Mouse (Mus musculus): ENCODE measurements around the gene Rpp25l. TPM values are rescaled to one million over a fixed set of nuclear protein-coding genes. Genes with fewer than 3 reads are reported as not detected.
"Not testable (repeated sequence)": the region's sequence is repeated elsewhere in the genome, so short reads cannot be mapped to it uniquely, and the experiment has no call there.

Gene Rpp25l
- polyA plus RNA-seq (2012; rRNA removed) (24.0 and 25.0 TPM in 2 replicates), polyA plus RNA-seq (2014; fragmentation: Nextera tagmentation; extraction: Ambion mirVana) (31.4 and 38.2 TPM in 2 replicates)

GRCm38 (mm10) chr4:41713197-41714067 is at the start of gene Rpp25l:
TSS of gene Rpp25l (minus strand) at chr4:41713534.
- Histone ChIP-seq H3K9me3 (ENCODE audit: control insufficient read depth, low read length) (no peaks in the 10 kb centered on the region), H3K4me3 (ENCODE audit: insufficient read depth in 1 of 2, low read depth in 2 of 2, low read length in 2 of 2) (peak within 1 kb of the TSS; percentile 74 to 92), H3K27me3 (ENCODE audit: control insufficient read depth, insufficient read depth, low read length) (no peaks in the 10 kb centered on the region), H3K27ac (peak within 1 kb of the TSS; percentile 20; the same call in 1 of the 2 replicates), H3K4me1 (replicated peaks; ENCODE audit: control insufficient read depth in 2 of 2, insufficient read depth in 2 of 2, low read length in 1 of 2) (peaks cover 9 to 13% of the 10 kb centered on the region in 2 experiments), H3K9ac (replicated peaks) (peak within 1 kb of the TSS; percentile 87), H3K36me3 (replicated peaks; ENCODE audit: control insufficient read depth, insufficient read depth, low read depth) (no peaks in the 10 kb centered on the region), H3K4me2 (ENCODE audit: low read depth) (peak within 1 kb of the TSS; percentile 88)
- WGBS (ENCODE audit: insufficient replicate concordance), result under 1% methylated on average over 61 of the region's 61 CpGs
- peak; percentile 89 for ATAC-seq (ENCODE audit: insufficient read depth)
- peak; percentile 65 to 73 (median 68) for DNase-seq (ENCODE audit: low read depth in 3 of 3, low spot score in 3 of 3)
- TF ChIP-seq CTCF (IDR thresholded peaks at IDR 0.05; ENCODE audit: low read depth) (peak; percentile 58), EP300 (IDR thresholded peaks at IDR 0.05; ENCODE audit: low read depth) (no peak)

GRCm38 (mm10) chr4:41762688-41763114 is 49.4 kb upstream of the Rpp25l start:
- H3K9ac ChIP-seq (replicated peaks); H3K36me3 ChIP-seq (replicated peaks; ENCODE audit: control insufficient read depth, insufficient read depth, low read depth); H3K27me3 ChIP-seq (ENCODE audit: control insufficient read depth, insufficient read depth, low read length); DNase-seq (ENCODE audit: low read depth in 3 of 3, low spot score in 3 of 3); H3K4me2 ChIP-seq (ENCODE audit: low read depth); H3K4me3 ChIP-seq (ENCODE audit: insufficient read depth in 1 of 2, low read depth in 2 of 2, low read length in 2 of 2); H3K27ac ChIP-seq; ATAC-seq (ENCODE audit: insufficient read depth); H3K9me3 ChIP-seq (ENCODE audit: control insufficient read depth, low read length): not testable (repeated sequence)
- H3K4me1 ChIP-seq (replicated peaks; ENCODE audit: control insufficient read depth in 2 of 2, insufficient read depth in 2 of 2, low read length in 1 of 2), result peaks cover 15 to 24% of the 10 kb centered on the region in 2 experiments
- 73% methylated on average over 8 of the region's 8 CpGs for WGBS (ENCODE audit: insufficient replicate concordance)

GRCm38 (mm10) chr4:41762099-41762687 is 48.9 kb upstream of the Rpp25l start:
- Histone ChIP-seq H3K4me2 (ENCODE audit: low read depth) (peak overlapping the region; percentile 13; the same call in 1 of the 2 replicates), H3K9ac (replicated peaks) (no peak overlapping the region), H3K27me3 (ENCODE audit: control insufficient read depth, insufficient read depth, low read length) (no peaks in the 10 kb centered on the region), H3K27ac (no peak overlapping the region), H3K4me1 (replicated peaks; ENCODE audit: control insufficient read depth in 2 of 2, insufficient read depth in 2 of 2, low read length in 1 of 2) (peaks cover 15 to 24% of the 10 kb centered on the region in 2 experiments), H3K4me3 (ENCODE audit: insufficient read depth in 1 of 2, low read depth in 2 of 2, low read length in 2 of 2) (no peak overlapping the region; a peak in 1 of 4 replicates), H3K36me3 (replicated peaks; ENCODE audit: control insufficient read depth, insufficient read depth, low read depth) (no peaks in the 10 kb centered on the region; the same call in 1 of the 2 replicates), H3K9me3 (ENCODE audit: control insufficient read depth, low read length) (no peaks in the 10 kb centered on the region)
- DNase-seq (ENCODE audit: low read depth in 3 of 3, low spot score in 3 of 3) (no peak), ATAC-seq (ENCODE audit: insufficient read depth) (no peak)
- 23% methylated on average over 8 of the region's 8 CpGs for WGBS (ENCODE audit: insufficient replicate concordance)
- TF ChIP-seq CTCF (IDR thresholded peaks at IDR 0.05; ENCODE audit: low read depth) (no peak), EP300 (IDR thresholded peaks at IDR 0.05; ENCODE audit: low read depth) (no peak)

- no peak for DNase-seq (ENCODE audit: low read depth in 3 of 3, low spot score in 3 of 3)
- no peak for ATAC-seq (ENCODE audit: insufficient read depth)
- Histone ChIP-seq H3K27ac (no peak overlapping the region), H3K36me3 (replicated peaks; ENCODE audit: control insufficient read depth, insufficient read depth, low read depth) (no peaks in the 10 kb centered on the region; the same call in 1 of the 2 replicates), H3K9me3 (ENCODE audit: control insufficient read depth, low read length) (no peaks in the 10 kb centered on the region), H3K27me3 (ENCODE audit: control insufficient read depth, insufficient read depth, low read length) (no peaks in the 10 kb centered on the region), H3K4me1 (replicated peaks; ENCODE audit: control insufficient read depth in 2 of 2, insufficient read depth in 2 of 2, low read length in 1 of 2) (peaks cover 15 to 24% of the 10 kb centered on the region in 2 experiments), H3K9ac (replicated peaks) (no peak overlapping the region), H3K4me3 (ENCODE audit: insufficient read depth in 1 of 2, low read depth in 2 of 2, low read length in 2 of 2) (no peak overlapping the region), H3K4me2 (ENCODE audit: low read depth) (peak overlapping the region; percentile 70)
- TF ChIP-seq CTCF (IDR thresholded peaks at IDR 0.05; ENCODE audit: low read depth) (no peak), EP300 (IDR thresholded peaks at IDR 0.05; ENCODE audit: low read depth) (no peak)
Observed at GRCm38 (mm10) chr4:41761680-41762079, 48.3 kb upstream of the Rpp25l start.

- Histone ChIP-seq H3K36me3 (replicated peaks; ENCODE audit: control insufficient read depth, insufficient read depth, low read depth) (no peaks in the 10 kb centered on the region; the same call in 1 of the 2 replicates), H3K9me3 (ENCODE audit: control insufficient read depth, low read length) (no peaks in the 10 kb centered on the region), H3K4me3 (ENCODE audit: insufficient read depth in 1 of 2, low read depth in 2 of 2, low read length in 2 of 2) (peak overlapping the region; percentile 41 to 52), H3K9ac (replicated peaks) (peak overlapping the region; percentile 47), H3K27ac (peak overlapping the region; percentile 27; the same call in 1 of the 2 replicates), H3K27me3 (ENCODE audit: control insufficient read depth, insufficient read depth, low read length) (no peaks in the 10 kb centered on the region), H3K4me2 (ENCODE audit: low read depth) (peak overlapping the region; percentile 70), H3K4me1 (replicated peaks; ENCODE audit: control insufficient read depth in 2 of 2, insufficient read depth in 2 of 2, low read length in 1 of 2) (peaks cover 18 to 30% of the 10 kb centered on the region in 2 experiments)
- DNase-seq (ENCODE audit: low read depth in 3 of 3, low spot score in 3 of 3) (no peak), ATAC-seq (ENCODE audit: insufficient read depth) (no peak; the same call in 1 of the 2 replicates)
- no peak for TF ChIP-seq EP300 (IDR thresholded peaks at IDR 0.05; ENCODE audit: low read depth)
- TF ChIP-seq CTCF (IDR thresholded peaks at IDR 0.05; ENCODE audit: low read depth), result no peak
- 72% methylated on average over 4 of the region's 4 CpGs for whole genome bisulfite sequencing (ENCODE audit: insufficient replicate concordance)
Observed at GRCm38 (mm10) chr4:41760911-41761310, 47.6 kb upstream of the Rpp25l start.
